Mouse (Mus musculus): ENCODE data around the gene 1700092M07Rik.
"Not testable (repeated sequence)": the region's sequence is repeated elsewhere in the genome, so short reads cannot be mapped to it uniquely, and the experiment has no call there.

Gene 1700092M07Rik

GRCm38 (mm10) chr19:8716767-8717475 is 23.6 kb upstream of the 1700092M07Rik start:
- DNase-seq (ENCODE audit: low spot score) = no peak

- no peak for DNase-seq (ENCODE audit: low spot score)
These were observed 22.2 kb upstream of the 1700092M07Rik start for GRCm38 (mm10) chr19:8718357-8718756.

DNA sequence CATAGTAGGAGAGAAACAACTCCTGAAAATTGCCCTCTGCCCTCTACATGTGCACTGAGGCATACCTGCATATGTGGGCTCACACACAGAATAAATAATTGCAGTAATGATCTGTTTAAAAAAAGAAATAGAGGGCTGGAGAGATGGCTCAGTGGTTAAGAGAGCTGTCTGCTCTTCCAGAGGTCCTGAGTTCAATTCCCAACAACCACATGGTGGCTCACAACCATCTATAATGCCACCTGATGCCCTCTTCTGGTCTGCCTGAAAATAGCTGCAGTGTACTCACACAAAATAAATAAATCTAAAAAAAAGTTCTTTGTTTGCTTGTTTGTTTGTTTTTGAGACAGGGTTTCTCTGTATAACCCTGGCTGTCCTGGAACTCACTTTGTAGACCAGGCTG is 21.5 kb upstream of the 1700092M07Rik start:
- not testable (repeated sequence) for DNase-seq (ENCODE audit: low spot score)

DNA sequence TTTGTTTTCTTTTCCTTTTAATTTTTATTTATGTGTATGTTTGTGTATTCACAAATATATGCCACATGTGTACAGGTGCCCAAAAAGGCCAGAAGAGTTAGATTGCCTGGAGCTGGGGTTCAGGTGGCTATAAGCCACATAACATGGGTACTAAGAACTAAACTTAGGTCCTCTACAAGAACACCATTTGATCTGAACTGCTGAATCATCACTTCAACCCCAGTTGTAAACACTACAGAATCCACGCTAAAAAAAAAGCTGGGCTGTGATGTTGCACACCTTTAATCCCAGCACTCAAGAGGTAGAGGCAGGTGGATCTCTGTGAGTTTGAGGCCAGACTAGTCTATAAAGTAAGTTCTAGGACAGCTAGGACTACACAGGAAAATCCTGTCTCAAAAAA is 19.1 kb upstream of the 1700092M07Rik start:
- DNase-seq (ENCODE audit: low spot score) = no peak

GRCm38 (mm10) chr19:8722021-8722420 is 18.5 kb upstream of the 1700092M07Rik start:
- no peak for DNase-seq (ENCODE audit: low spot score)

- no peak for DNase-seq (ENCODE audit: low spot score)
These were observed 18.0 kb upstream of the 1700092M07Rik start for GRCm38 (mm10) chr19:8722559-8722906.

- peak; percentile 97 for DNase-seq (ENCODE audit: low spot score)
These were observed 17.5 kb upstream of the 1700092M07Rik start, which contains the start of gene Slc3a2 for GRCm38 (mm10) chr19:8722907-8723573. Slc3a2 (minus strand) TSS chr19:8723369.

DNA sequence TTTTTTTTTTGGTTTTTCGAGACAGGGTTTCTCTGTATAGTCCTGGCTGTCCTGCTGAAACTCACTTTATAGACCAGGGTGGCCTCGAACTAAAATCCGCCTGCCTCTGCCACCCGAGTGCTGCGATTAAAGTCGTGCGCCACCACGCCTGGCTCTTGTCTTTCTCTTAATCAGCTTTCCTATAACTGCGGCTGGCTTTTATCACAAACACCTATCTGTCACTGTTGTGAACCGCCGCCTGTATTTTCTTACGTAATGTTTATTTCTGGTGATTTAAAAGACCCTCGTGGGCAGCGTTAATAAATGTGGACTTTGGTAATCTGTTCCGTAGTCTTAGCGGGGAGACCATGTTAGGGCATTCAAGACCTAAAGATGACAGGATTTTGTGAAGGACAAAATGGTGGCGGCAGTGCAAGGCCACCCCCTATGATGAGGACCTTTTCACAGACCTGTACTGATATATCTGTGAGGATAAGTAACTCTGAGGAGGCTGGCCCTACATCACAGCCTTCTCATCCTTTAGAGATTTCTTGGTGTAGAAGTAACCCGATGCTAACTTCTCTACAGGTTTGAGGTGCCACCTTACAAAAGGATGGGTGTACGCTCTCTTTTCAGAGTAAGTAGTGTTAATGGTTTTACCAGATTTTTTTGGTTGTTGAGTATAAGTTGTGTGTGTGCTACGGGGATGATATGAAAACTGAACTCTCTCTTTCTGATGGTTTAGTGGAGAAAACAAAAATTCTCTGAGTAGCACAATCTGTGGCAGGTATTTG is 16.8 kb upstream of the 1700092M07Rik start:
- no peak for DNase-seq (ENCODE audit: low spot score)

GRCm38 (mm10) chr19:8724392-8724791 is 16.1 kb upstream of the 1700092M07Rik start:
- no peak for DNase-seq (ENCODE audit: low spot score)

DNA sequence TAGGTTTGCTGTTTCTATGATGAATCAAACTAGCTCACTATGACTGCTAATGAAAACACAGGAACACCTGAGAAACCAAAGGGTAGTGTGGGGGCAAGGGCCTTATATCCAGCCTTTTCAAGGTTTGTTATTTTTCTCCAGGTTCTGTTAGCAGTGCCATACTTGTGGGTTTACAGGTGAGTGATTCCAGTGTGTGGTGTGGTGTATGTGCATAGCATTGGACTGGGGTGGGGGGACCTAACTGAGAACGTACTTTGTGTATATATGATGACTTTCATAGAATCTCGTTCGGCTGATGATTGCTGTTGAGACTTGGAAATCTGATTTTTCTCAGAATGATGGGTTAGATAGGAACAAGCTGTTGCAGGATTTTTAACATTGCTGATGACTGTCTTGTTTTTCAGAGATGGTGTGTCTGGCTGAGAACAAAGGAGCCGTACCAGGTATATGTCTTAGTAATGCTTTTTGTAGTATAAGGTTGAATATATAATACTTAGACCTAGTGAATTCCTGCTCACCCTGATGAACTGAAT is 15.4 kb upstream of the 1700092M07Rik start:
- no peak for DNase-seq (ENCODE audit: low spot score)

DNA sequence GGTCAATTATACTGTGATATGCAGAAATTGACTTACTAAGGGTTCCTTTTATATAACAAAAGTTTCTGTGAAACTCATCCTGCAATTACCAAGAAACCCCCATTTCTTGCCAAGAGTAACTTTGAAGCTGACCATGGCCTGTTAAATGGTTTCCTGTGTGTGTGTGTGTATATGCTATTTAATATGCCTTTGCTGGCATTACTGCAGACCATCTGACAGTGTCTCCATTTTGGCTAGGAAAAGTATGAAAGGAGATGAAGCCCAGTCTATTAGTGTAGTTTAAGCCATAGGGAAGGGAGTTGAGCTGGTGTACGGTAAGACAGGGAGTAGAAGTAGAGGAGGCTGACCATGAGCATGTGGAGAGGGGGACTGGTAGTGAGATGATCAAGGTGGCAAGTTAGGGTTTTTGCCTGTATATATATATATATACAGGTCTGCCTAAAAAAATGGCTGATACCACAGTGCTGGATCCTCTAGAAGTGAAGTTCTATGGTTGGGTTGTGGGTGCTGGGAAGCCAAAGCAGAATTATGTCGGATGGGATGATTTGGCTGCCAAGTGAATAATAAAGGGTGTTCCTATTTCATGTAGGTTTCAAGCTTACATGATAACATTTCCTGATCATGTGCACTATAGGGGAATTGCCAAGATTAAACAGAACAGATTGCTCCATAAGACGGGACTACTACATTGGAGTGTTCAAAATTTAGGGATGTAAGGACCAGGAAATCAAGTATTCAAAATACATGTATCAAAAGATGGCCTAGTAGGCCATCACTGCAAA is 13.7 kb upstream of the 1700092M07Rik start:
- no peak for DNase-seq (ENCODE audit: low spot score)

DNA sequence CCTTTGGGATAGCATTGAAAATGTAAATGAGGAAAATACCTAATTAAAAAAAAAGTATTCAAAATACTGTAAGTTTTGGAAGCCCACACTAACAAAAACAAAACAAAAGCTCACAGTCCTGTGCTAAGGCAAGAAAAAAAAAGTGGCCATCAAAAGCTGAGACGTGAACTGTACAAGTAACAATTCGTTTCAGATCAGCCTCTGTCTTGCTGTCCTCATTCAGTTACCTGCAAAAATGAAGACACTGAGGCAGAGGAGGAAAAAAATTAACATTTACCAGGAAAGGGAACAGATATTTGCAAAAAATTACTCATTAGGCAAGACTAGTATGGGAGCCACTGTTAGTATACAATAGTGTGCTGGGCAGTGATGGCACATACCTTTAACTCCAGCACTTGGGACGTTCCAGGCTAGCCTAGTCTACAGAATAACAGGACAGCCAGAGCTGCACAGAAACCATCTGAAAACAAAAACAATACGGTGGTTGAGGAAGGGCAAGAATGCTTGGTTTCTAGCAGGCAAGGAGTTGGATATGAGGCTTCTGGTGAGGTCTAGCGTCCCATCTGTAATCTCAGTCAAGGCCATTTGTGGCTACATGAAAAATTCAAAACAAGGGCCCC is 12.9 kb upstream of the 1700092M07Rik start:
- no peak for DNase-seq (ENCODE audit: low spot score)

DNA sequence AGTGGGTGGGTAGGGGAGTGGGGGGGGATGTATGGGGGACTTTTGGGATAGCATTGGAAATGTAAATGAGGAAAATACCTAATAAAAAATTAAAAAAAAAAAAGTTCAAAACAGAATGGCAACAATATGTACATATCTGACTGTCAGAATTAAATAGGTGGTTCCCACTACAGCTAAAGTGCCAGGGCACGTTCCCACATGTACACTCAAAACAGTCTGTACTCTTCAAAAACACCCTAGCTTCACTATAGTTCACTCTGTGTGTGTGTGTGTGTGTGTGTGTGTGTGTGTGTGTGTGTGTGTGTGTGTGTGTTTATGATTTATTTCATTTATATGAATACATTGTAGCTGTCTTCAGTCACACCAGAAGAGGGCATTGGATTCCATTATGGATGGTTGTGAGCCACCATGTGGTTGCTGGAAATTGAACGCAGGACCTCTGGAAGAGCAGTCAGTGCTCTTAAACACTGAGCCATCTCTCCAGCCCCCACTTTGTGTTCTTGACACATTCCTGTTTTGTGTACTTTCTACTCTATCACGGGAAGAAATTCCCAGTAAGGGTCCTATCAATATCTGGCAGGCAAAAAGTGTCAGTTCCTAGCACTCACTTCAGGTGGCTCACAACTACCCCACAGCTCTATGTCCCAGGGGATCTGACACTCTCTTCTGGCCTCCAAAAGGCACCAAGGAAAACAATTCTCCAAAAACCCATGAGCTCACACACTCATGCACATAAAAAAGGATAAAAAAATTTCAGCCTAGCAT is 12.0 kb upstream of the 1700092M07Rik start:
- DNase-seq (ENCODE audit: low spot score) = not testable (repeated sequence)

GRCm38 (mm10) chr19:8734334-8734733 is 6.2 kb upstream of the 1700092M07Rik start:
- DNase-seq (ENCODE audit: low spot score) = no peak

GRCm38 (mm10) chr19:8735389-8736159 is 4.9 kb upstream of the 1700092M07Rik start, which contains the start of gene Wdr74:
Wdr74 (plus strand) TSS chr19:8735827.
- peak; percentile 90 for DNase-seq (ENCODE audit: low spot score)

DNA sequence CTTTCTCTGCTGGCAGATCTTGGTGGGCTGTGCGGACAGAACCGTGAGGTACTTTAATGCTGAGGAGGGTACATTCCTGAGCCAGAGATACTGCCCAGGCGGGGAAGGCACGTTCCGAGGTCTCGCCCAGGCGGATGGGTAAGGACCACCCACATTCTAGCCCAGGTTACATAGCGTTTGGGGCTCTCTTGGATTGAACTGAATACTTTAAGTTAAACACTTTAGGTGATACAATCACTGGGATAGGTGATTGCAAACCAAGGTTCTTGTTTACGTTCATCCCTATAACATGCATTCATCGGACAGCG is 4.4 kb upstream of the 1700092M07Rik start:
- no peak for DNase-seq (ENCODE audit: low spot score)

GRCm38 (mm10) chr19:8738911-8739310 is 1.6 kb upstream of the 1700092M07Rik start:
- no peak for DNase-seq (ENCODE audit: low spot score)

DNA sequence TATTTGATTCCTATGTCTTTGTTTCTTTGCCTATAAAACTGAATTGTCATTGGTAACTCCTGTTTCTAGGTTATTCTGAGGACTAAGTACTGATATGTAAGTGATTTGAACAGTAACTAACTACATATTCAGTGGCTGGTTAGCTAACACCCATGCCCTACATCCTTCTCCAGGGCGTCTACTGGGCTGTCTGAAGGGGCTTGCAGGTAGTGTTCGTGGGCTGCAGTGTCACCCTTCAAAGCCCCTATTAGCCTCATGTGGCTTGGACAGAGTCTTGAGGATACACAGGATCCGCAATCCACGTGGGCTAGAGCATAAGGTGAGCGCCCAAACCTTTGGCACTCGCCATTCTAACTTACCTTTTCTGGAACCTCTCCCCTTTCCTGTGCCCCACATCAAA is 872 bp upstream of the 1700092M07Rik start:
- no peak for DNase-seq (ENCODE audit: low spot score)

- peak; percentile 98 for DNase-seq (ENCODE audit: low spot score)
These were observed 838 bp downstream of the 1700092M07Rik start, which contains the start of gene Stx5a for GRCm38 (mm10) chr19:8741243-8741869. Stx5a (plus strand) TSS chr19:8741413.

Measured in yolk sac, embryonic 10.5 days (tissue).